Mouse (Mus musculus) ES-E14 (cell line): ENCODE data around the gene Cln6.

Source experiments
- HCFC1 ChIP-seq: IDR thresholded peaks from 2 replicates; pipeline ENCODE4 v1.6.1; 2012; ENCODE audit warnings: low read length, inconsistent platforms, borderline replicate concordance; ENCODE audit not compliant: insufficient read depth
- MAFK ChIP-seq: IDR thresholded peaks from 2 replicates; pipeline ENCODE4 v1.6.1; 2014; ENCODE audit warnings: mild to moderate bottlenecking, low read depth, low read length, inconsistent platforms; ENCODE audit not compliant: insufficient read depth
- ZC3H11A ChIP-seq: IDR thresholded peaks from 2 replicates; pipeline ENCODE4 v1.6.1; 2012; ENCODE audit warnings: low read depth, mild to moderate bottlenecking, inconsistent platforms, low read length, borderline replicate concordance

DNA sequence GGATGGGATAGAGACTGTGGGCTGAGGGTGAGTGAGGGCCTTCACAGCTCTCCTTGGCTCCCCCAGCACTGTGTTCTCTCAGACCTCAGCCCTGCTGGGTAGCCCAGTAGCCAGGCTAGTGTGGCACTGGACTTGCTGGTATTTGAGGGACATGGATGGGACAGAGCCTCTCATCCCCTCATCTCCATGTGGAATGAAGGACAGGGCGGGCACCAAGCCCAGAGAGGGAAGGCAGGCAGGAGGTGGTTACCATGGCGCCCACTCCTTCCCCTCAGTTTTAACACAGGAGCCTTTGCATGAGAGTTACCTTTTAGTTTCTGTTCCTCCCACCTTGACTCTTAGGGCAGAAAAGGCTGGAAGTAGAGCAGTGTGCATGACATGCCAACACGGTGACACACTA is 10.1 kb downstream of the Cln6 start:
- TF ChIP-seq HCFC1: no peak
- TF ChIP-seq ZC3H11A: no peak
- no peak for TF ChIP-seq MAFK
